Mouse (Mus musculus) kidney, postnatal 36 days (tissue): ENCODE data around the gene Zscan2.

Experiments used
- DNase-seq, 2 experiments: peaks; one replicate each; pipeline ENCODE4 v3.0.0; 2021 to 2022; ENCODE audit warnings: mixed read lengths in 2 of 2

Gene Zscan2

DNA sequence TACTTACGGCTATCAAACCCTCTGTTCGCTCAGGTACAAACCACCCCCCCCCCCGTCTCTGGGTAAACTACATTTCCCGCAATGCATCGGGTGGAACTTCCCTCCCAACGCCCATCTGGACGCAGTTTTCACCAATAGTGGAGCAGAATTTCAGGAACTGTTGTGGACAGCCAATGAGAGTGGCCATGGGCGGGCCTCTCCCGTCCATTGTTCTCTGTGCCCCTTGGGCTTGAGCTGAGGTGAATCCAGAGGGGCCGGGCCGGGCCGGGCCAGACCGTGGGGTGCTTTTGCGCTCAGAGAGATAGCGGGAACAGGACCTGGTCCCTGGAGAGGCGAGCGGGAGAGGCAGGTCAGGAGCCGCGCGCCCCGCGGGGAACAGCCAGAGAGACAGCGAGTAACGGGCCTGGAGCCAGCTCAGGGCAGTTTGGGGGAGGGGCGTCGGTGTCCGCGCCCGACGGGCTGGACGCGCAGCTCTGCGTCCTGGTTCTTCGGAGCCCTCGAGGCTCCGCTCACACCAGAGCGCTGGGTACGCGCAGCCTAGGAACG, at the start of gene Zscan2:
Gene Zscan2 (plus strand): TSS at position 192 of the 546 bp plus-strand sequence.
- DNase-seq: peak; percentile 91 to 96

DNA sequence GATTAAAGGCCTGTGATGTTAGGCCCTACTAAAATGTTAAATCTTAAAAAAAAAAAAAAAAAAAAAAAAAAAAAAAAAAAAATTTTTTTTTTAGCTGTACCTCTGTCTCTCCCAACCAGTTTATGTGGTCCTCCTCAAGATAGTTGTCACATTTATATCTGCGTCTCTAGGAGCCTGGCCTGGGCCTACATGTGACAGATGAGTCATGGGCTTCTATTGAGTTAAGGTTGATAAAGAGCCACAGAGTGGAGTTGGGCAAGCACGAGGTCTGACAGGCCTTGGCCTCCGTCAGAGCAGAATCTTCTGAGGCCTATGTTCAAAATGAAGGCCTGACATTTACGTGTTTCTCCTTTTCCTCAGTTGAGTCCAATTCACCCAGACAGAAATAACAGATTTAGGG, 47.3 kb upstream of the Zscan2 start:
- no peak for DNase-seq

DNA sequence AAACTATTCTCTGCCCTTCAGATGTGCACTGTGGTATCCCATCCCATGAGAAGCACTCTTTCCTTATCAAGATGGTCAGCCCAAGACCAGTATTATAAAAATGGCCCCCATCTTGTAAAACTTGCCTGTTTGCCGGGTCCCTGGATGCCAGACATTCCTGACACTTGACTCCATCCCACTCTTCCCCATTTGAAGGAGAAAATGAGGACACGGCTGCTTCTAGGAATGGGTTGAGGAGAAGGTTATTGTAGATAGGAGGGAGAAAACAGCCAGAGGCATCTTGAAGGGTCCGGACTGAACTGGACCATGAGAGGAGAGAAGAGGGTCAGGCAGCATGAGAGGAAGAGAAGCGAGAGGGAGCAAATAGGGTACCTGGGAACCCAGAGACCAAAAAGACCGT, 44.1 kb upstream of the Zscan2 start:
- no peak for DNase-seq

DNA sequence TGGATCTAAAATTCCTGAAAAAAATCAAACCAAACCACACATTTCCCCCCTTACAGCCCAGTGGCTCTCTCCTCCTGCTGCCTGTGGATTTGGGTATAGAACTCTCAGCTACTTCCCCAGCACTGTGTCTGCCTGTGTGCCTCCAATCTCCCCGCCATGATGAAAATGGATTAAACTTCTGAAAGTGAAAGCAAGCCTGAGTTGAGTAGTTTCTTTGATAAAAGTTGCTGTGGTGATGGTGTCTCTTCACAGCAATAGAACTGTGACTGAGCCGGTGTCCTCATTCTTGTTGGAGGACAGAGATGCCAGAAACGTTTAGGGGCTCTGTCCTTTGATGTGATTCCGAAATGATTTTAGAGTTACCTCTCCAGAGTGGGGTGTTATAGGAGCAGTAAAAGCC, 39.9 kb upstream of the Zscan2 start:
- no peak for DNase-seq

DNA sequence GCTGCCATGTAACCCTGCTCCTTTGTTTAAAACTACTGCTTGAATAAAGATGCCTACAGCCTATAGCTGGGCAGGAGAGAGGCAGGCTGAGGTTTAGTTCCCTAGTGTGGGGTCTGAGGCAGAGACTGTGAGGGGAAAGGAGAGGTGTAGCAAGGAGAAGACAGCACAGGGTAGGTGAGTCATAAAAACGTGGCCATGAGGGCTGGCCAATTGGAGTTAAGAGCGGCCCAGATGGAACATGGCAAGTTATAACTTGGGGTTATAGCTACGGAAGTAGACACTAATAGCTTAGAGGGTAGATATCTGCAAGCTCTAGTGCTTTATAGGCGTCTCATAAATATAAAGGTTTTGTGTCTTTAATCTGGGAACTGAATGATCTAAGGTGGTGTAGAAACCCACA, 37.5 kb upstream of the Zscan2 start:
- no peak for DNase-seq

DNA sequence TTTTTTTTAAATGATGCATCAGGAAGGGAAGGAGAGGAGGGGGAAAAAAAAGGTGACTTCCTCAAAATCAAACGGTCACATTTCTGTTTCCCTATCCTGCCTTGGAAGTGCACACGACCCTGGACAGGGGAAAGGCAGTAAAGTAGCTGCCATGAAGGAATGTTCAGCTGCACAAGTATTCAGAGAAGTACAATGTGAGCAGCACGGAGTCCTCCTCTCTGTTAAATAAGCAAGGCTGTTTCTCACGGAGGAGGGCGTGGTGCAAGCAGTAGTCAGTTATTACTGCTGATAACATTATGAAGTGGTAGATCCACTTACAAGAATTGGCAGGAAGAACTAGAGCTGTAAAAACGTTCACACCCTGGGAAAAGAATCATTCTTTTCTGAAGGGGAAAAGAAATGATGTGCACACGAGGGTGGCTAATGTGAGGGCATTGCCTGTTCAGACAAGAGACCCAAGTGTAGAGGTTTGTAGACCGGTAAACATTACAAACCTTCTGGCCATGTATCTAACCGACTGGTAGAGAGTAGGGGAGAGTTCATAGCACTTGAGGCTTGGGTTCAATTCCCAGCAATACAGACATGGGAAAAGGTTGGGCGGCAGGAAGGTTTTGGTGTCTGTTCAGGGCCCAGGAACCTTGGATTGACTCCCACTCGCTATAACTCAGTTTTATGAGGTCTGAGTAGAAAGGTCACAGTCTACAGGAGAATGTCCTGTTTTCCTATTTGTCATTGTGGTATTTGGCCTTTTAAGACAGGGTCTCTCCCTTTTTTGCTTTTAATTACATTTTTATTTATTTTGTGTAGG, 36.6 kb upstream of the Zscan2 start:
- DNase-seq: peak in 1 of 2 experiments; percentile 15

DNA sequence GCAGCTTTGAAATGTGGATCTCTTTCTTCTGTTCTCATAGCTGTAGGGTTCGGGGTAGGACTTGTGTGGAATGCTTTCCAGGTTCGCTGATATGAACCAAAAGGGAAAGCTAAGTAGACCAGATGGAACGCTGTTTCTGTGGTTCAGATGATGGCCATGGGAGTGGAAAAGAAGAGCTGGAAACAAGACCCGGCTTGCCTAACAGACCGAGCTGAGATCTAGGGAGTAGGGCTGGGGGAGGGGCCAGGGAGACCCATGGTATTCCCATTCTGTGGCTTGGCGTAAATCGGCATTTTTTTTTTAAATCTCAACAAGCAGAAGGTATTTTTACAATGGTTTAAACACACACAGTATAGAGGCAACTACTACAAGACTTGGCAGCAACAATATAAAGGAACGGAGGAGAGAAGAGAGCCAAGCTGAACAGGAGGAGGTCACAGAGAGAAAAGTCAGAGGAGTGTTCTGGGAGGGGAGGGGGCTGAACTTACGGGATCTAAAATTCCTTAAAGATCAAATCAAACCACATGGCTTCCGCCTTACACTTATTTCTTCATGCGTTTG, 34.8 kb upstream of the Zscan2 start, which contains the start of gene Iqgap1:
Gene Iqgap1 (minus strand): TSS at position 132 of the 561 bp plus-strand sequence.
- no peak for DNase-seq

DNA sequence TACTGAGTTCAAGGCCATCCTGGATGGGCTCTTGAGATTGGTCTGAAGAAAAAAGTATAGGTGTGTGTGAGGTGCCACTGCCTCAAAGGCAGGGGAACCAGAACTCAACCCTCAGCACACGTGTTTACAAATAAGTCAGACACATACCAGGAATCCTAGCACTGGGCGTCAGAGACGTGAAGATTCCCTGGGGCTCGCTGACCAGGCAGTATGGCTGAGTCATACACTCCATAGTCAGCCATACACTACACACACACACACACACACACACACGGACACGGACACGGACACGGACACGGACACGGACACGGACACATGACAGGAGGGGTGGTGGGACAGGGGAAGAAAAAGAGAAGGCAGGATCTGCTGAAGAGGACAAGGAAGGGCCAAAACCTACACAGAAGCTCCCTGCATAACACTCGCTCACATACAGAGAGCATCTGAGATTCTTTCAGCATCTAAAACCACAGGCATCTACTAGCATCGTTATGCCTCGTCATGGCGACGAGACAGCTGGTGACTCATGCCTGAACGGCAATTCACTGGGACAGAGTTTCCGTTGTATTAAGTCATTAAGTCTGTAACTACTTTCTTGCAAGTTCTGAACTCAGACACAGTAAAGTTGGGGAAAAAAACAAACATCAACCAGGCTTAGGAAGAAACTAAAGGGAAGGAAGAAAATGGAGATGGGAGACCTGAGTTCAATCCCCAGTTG, 32.4 kb upstream of the Zscan2 start:
- peak in 1 of 2 experiments; percentile 38 for DNase-seq

DNA sequence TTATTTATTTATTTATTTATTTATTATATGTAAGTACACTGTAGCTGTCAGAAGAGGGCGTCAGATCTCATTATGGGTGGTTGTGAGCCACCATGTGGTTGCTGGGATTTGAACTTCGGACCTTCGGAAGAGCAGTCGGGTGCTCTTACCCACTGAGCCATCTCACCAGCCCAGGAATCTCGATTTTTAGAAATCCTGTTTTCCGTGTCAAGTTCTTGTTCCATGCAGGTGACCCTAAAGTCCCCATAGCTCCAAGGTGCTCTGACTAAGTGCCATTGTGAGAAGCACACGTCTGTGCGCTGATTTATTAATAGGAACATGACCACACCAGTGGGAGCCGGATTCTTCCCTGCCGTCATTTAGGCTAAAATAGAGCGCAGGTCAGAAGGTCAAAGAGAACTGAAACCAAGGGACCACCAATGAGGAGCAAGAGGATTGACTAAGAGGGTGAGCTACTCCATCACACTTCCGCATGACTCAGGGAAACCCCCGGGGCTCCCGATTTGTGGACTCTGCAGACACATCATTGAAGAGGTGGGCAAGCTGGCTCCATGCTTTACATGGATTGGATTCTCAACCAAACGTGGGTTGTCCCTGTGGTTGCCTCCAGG, 30.4 kb upstream of the Zscan2 start:
- peak in 1 of 2 experiments; percentile 33 for DNase-seq

DNA sequence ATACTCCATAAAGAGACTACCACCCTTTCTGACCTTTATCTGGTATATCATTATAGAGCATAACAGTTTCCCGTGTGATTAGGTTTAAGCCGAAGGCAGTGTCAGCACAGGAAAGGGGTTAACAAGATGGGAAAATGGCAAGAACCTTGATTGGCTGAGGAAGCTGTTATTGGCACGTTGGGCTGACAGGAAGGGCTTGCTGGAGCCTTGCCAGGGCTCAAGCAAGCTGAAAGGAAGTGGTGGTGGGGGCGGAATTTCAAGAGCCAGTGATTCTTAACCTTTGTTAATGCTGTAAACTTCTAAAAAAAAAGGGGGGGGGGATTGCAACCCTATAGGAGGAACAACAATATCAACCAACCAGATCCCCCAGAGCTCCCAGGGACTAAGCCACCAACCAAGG, 28.5 kb upstream of the Zscan2 start:
- peak; percentile 56 to 79 for DNase-seq

DNA sequence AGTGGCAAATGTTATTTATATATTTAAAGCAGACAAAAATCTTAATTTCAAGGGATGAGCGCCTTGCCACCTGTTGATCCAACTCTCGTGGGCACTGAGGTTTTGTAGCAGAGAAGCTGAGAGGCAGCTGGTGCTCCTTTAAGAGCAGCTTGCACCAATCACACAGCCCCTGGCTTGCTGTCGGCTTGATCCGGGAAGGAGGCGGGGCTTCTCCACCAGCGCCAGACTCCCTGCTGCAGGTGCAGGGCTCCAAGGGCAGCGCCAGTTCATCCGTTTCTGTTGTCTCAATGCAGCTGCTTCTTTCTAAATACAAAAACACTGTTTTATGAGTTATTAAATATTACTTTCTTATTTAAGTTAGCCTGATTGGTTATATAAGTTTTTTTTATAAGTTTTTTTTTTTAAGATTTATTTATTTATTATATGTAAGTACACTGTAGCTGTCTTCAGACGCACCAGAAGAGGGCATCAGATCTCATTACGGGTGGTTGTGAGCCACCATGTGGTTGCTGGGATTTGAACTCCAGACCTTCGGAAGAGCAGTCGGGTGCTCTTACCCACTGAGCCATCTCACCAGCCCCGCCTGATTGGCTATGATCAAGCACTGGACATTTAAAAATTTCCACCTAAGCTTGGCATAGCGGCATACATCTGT, 27.6 kb upstream of the Zscan2 start:
- peak; percentile 76 to 84 for DNase-seq

DNA sequence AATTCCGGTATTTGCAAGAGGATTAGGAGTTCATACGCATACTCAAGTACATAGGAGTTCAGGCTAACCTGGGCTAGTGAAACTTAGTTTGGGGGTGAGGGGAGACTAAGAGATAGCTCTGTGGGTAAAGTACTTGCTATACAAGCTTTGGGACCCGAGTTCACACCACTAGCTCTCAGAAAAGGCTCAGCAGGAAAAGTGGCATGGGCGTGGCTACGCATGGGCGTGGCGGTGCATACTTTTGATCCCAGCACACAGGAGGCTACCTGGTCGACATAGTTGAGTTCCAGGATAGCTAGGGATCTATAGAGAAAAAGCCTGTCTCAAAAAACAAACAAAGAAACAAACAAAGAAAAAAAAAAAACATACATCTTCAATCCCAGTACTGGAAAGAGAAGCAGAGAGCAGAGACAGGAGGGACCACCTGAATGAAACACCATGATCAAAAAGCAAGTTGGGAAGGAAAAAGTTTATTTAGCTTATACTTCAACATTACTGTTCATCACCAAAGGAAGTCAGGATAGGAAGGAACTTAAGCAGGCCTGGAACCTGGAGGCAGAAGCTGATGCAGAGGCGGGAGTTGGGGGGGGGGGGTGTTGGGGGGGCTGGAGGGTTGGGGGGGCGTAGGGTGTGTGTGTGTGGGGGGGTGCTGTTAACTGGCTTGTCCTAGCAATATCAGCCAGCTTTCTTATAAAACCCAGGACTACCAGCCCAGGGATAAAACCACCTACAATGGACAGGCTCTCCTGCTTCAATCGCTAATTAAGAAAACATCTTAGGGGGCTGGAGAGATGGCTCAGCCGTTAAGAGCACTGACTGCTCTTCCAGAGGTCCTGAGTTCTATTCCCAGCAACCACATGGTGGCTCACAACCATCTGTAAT, 26.8 kb upstream of the Zscan2 start:
- no peak for DNase-seq

DNA sequence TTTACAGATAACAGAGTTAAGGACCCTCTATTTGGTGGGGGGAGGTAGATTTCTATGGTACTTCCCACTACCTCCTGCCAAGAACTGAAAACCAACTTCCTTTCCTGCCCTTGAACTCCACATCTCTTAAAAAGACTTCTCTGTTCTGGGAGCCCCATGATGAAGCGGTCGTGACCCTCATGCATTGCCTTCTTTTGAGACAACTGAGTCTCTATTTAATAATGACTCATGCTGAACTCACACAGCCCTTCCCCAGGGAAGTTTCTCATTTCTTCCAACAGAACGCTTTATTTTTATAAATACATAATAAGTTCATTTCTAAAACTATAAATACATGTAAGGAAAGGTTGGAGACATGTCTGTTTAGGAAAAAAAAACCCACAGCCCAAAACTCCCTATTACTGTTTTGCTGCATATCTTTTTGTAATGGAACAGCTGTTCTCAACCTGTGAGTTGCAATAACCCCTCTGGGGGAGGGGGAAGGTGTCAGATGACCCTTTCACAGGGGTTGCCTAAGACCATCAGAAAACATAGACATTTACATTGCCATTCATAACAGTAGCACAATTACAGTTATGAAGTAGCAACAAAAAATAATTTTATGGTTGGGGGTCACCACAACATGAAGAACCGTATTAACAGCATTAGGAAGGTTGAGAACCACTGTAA, 24.6 kb upstream of the Zscan2 start:
- no peak for DNase-seq

DNA sequence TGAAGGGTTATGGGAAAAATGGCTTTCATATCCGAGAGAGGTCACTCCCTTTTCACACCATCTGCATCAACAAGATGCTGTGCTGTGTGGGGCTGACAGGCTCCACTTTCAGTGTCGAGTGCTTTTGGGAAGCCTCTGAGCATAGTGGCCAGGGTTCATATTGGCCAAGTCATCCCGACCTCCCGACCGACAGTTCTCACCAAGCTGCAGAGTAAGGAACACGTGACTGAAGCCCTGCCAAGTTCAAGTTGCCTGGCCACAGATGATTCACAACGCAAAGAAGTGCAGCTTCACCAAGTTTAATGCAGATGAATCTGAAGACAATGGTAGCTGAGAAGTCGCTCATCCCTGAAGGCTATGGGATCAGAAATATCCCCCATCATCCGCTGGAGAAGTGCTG, 23.0 kb upstream of the Zscan2 start:
- peak; percentile 66 to 69 for DNase-seq

DNA sequence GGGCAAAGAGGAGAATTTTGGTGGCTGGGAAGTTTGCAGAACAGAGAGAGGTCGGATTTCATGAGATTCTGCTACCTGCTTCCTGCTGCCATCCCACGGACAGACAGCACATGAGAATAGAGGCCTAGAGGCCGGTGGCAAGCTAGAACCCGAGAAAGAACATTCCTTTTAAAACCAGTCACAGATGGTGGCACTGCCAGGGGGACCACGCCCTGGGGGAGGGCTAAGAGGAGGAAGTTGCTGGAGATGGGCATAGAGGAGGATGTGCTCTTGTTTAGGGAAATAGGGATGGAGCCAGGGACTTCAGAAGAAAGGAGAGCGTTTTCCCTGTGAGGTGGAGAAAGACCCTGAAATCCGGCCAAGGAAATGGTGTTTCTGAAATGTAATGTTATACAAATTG, 22.5 kb upstream of the Zscan2 start:
- DNase-seq: no peak

DNA sequence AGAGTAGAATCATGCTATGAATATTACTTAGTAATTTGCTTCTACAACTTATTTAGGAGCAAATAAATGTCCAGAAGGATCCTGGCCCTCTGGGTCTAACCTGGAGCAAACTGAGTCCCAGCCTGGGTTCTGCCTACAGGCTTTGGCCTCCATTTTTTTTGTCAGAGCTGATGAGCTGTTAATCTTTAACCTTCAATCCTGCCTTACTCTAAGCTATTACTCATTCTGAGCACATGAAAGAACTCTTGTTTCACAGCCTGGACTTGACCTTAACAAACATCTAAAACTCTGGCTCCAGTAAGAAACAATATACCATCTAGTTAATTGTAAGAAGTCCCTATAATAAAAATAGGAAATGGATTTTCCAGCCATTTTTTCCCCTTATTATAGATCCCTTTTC, 21.0 kb upstream of the Zscan2 start:
- peak in 1 of 2 experiments; percentile 46 for DNase-seq

DNA sequence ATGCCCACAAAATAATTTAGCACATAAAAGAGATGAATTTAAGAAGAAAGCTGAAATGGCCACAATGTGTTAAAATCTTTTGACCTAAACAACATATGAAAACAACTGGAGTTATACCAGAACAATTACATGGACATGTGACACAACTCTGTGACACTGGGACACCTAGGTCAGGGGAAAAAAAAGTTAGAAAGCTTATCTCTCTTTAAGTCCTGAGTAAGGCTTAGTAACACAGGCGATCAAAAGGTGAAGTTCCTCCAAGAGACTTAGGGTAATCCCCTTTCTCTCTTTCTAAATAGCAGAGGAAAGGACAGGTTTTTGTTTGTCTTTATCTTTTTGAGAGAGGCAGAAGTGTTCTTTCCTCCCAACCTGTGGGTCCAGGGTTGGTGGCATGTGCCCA, 20.5 kb upstream of the Zscan2 start:
- no peak for DNase-seq

DNA sequence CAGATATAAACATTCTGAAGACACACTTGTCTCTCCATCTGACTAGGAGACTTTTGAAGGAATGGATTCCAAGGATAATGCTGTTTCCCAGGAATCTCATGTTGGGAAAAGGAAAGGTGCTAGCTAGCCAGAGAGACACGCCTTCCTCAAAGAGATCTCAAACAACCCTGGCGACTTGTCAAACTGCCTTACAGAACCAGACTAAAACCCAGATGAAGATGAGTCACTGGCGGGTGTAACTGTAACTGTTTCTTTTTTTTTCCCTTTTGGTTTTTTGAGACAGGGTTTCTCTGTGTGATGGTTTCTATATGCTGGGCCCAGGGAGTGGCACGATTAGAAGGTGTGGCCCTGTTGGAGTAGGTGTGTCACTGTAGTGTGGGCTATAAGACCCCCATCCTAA, 19.8 kb upstream of the Zscan2 start:
- DNase-seq: no peak

DNA sequence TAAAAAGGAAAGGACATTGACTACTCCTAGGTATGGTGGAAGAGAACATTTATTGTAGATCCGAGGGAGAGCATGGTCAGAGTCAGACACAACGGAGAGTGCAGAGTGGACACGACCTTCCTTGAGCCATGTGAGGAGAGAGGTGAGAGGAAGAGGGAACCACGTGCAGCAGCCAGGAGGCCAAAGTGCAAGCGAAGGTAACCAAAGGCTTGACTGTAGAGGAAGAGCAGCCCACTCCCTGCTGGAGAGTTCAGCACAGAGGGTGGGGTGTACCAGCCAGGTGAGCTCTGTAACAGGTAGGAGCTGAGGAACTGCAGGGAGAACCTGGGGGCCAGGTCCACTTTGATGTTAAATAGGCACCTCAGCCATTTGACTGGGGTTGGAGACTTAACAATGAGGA, 18.6 kb upstream of the Zscan2 start:
- peak; percentile 39 to 55 for DNase-seq

DNA sequence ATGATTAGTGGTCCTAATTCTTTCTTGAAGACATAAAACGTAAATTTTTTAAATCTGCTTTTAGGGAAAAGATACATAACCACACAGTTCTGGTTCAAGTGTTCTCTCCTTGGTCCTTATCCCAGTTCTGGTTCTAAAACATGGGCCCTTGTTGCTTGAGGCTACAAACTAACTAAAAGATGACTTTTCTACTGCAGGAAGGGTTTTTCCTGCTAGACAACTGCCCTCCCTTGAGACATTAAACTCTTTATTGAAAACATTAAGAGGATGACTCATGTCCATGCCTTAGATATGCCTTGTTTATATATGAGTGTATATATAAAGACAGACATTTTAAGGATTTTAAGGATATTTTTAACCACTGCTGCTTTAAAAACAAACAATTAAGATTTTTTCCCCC, 17.5 kb upstream of the Zscan2 start:
- no peak for DNase-seq
